Mouse (Mus musculus) MEL (cell line): ENCODE results near the gene Cpne1.

Experiments used
- BHLHE40 ChIP-seq: IDR thresholded peaks from 2 replicates; pipeline ENCODE4 v1.6.1; 2012; ENCODE audit warnings: low read depth, mild to moderate bottlenecking, inconsistent platforms, low read length, improper control_type of control experiment, borderline replicate concordance
- CTCF ChIP-seq, 3 experiments: IDR thresholded peaks in 2 of 3; conservative IDR thresholded peaks in 1 of 3; 2 replicates each; pipeline ENCODE4 v1.5.1; 2011 to 2012; ENCODE audit warnings: low read length in 3 of 3, low read depth in 2 of 3, mild to moderate bottlenecking in 2 of 3, improper control_type of control experiment in 1 of 3, inconsistent platforms in 1 of 3, mixed read lengths in 1 of 3, moderate library complexity in 1 of 3; ENCODE audit not compliant: control insufficient read depth in 1 of 3, insufficient read depth in 1 of 3, poor library complexity in 1 of 3, severe bottlenecking in 1 of 3
- MAX ChIP-seq: IDR thresholded peaks from 2 replicates; pipeline ENCODE4 v1.6.1; 2011; ENCODE audit warnings: low read length, improper control_type of control experiment
- NRF1 ChIP-seq: IDR thresholded peaks from 2 replicates; pipeline ENCODE4 v1.6.1; 2014; ENCODE audit warnings: low read depth, mild to moderate bottlenecking, inconsistent platforms, low read length, improper control_type of control experiment, moderate library complexity; ENCODE audit not compliant: poor library complexity, insufficient read depth, severe bottlenecking
- POLR2A ChIP-seq, 2 experiments: IDR thresholded peaks; 2 replicates each; pipeline ENCODE4 v1.6.1; 2011 to 2012; ENCODE audit warnings: low read length in 2 of 2, mild to moderate bottlenecking in 2 of 2, control low read depth in 1 of 2, improper control_type of control experiment in 1 of 2, low read depth in 1 of 2, moderate library complexity in 1 of 2; ENCODE audit not compliant: control insufficient read depth in 1 of 2, insufficient read depth in 1 of 2, poor library complexity in 1 of 2
- TAL1 ChIP-seq: IDR thresholded peaks from 2 replicates; pipeline ENCODE4 v1.6.1; 2012; ENCODE audit warnings: mild to moderate bottlenecking, inconsistent platforms, low read length, moderate library complexity, mixed read lengths
- ZMIZ1 ChIP-seq: IDR thresholded peaks from 2 replicates; pipeline ENCODE4 v1.6.1; 2012; ENCODE audit warnings: low read depth, mild to moderate bottlenecking, inconsistent platforms, low read length, improper control_type of control experiment, moderate library complexity

- no peak for TF ChIP-seq BHLHE40
- no peak for TF ChIP-seq CTCF (IDR thresholded peaks at IDR 0.05 in 2 of 3, conservative IDR thresholded peaks at IDR 0.05 in 1 of 3; ENCODE audit: control insufficient read depth in 1 of 3, insufficient read depth in 1 of 3, low read depth in 2 of 3, low read length in 3 of 3, poor library complexity in 1 of 3, severe bottlenecking in 1 of 3)
- TF ChIP-seq POLR2A (IDR thresholded peaks at IDR 0.05; ENCODE audit: control insufficient read depth in 1 of 2, insufficient read depth in 1 of 2, low read depth in 1 of 2, low read length in 2 of 2, poor library complexity in 1 of 2), result no peak
- no peak for TF ChIP-seq NRF1
- no peak for TF ChIP-seq TAL1
- TF ChIP-seq MAX, result no peak
- TF ChIP-seq ZMIZ1, result no peak
Observed at GRCm38 (mm10) chr2:156080391-156080790, 31.4 kb downstream of the Cpne1 start.
